11 mouse cellular contexts compared by ENCODE assay signal in the genomic region with DNA sequence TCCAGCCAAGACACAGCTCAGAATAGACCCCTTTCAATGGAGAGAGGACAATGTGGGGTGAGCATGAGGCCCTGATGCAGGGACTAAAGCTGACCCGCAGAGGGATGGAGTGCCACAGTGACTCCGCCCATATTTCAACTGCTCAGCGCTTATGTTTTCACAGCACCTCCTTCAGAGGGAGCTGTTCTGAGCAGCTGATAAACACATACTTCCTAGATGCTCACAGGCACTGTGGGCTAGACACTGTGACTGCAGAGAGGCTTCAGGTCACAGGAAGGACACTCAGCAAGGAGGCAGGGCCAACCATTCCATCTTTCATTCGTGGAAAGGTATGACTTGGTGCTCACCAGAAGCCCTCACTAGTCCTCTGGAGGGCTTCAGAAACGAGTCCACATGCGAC. TPM values are rescaled to one million over a fixed set of nuclear protein-coding genes. Genes with fewer than 3 reads are reported as not detected.
DNase-seq lines count a peak whose midpoint lies in the region; ATAC-seq and TF ChIP-seq lines count a peak whose summit lies in the region.
"Had no signal": no experiment of that assay in that cellular context is flagged by ENCODE, and none has a peak within 500 bp of the region (broad histone marks: within the 10 kb centered on the region; RNA-seq: fewer than 3 reads in every experiment).

No protein-coding gene starts in this region.

- H3K9ac ChIP-seq in midbrain, postnatal 0 days (replicated peaks; ENCODE audit: low read length, poor library complexity, severe bottlenecking) = no peak overlapping the region
- H3K9ac ChIP-seq in midbrain, embryonic 14.5 days (replicated peaks; ENCODE audit: low read length) = no peak overlapping the region
- H3K9ac ChIP-seq in stomach, postnatal 0 days (ENCODE audit: low read length) = no peak overlapping the region
- H3K9ac ChIP-seq: forebrain, embryonic 12.5 days; hindbrain, embryonic 12.5 days had no signal

- no peaks in the 10 kb centered on the region for H3K27me3 ChIP-seq in midbrain, postnatal 0 days (ENCODE audit: insufficient read depth, low read length)
- no peaks in the 10 kb centered on the region for H3K27me3 ChIP-seq in midbrain, embryonic 14.5 days (ENCODE audit: control insufficient read depth, insufficient read depth, low read length)
- H3K27me3 ChIP-seq in stomach, postnatal 0 days (ENCODE audit: control insufficient read depth, insufficient read depth, low read length) = no peaks in the 10 kb centered on the region
- H3K27me3 ChIP-seq: forebrain, embryonic 12.5 days; hindbrain, embryonic 12.5 days had no signal

- DNase-seq in gastrocnemius, adult 2 months = no peak
- DNase-seq in gastrocnemius, postnatal 4 days (ENCODE audit: low spot score in 2 of 2) = no peak
- no peak for DNase-seq in midbrain, postnatal 0 days (ENCODE audit: low spot score)
- DNase-seq in midbrain, embryonic 14.5 days = no peak
- peak; percentile 46 for DNase-seq in liver
- no peak for DNase-seq in stomach, postnatal 0 days (ENCODE audit: low spot score)
- DNase-seq in left cerebral cortex, postnatal 25 days (ENCODE audit: low spot score in 2 of 2) = no peak
- no peak for DNase-seq in thymus, postnatal 25 days
- DNase-seq: spleen, adult 18-20 months had no signal

- no peak for TF ChIP-seq CTCF in gastrocnemius, adult 2 months (IDR thresholded peaks at IDR 0.05)
- peak; percentile 4; the same call in 1 of the 2 replicates for TF ChIP-seq CTCF in midbrain, postnatal 0 days (IDR thresholded peaks at IDR 0.05)
- TF ChIP-seq CTCF in stomach, postnatal 0 days (IDR thresholded peaks at IDR 0.05; ENCODE audit: low read depth) = peak; percentile 55

- H3K9me3 ChIP-seq in midbrain, postnatal 0 days (ENCODE audit: low read length) = no peaks in the 10 kb centered on the region
- no peaks in the 10 kb centered on the region for H3K9me3 ChIP-seq in midbrain, embryonic 14.5 days (ENCODE audit: control insufficient read depth, low read length)
- H3K9me3 ChIP-seq in stomach, postnatal 0 days (ENCODE audit: control insufficient read depth, low read length) = no peaks in the 10 kb centered on the region
- H3K9me3 ChIP-seq: forebrain, embryonic 12.5 days; hindbrain, embryonic 12.5 days had no signal

- no peak for TF ChIP-seq EP300 in stomach, postnatal 0 days (optimal IDR thresholded peaks at IDR 0.05)

- intact Hi-C loops in gastrocnemius, adult 2 months (cut with DNase I) = no loop called here
- intact Hi-C loops in left cerebral cortex, postnatal 25 days (cut with DNase I) = no loop called here

- no peaks in the 10 kb centered on the region for H3K4me1 ChIP-seq in midbrain, postnatal 0 days (ENCODE audit: insufficient read depth, low read length)
- 0 out of 2 replicates have a peak, but pooled peaks cover 8% of the 10 kb centered on the region for H3K4me1 ChIP-seq in midbrain, embryonic 14.5 days (ENCODE audit: control insufficient read depth, insufficient read depth, low read length)
- no peaks in the 10 kb centered on the region for H3K4me1 ChIP-seq in stomach, postnatal 0 days (replicated peaks; ENCODE audit: control insufficient read depth, insufficient read depth)

- H3K4me2 ChIP-seq in midbrain, postnatal 0 days (ENCODE audit: low read depth, low read length, poor library complexity, severe bottlenecking) = no peak overlapping the region
- H3K4me2 ChIP-seq in midbrain, embryonic 14.5 days (ENCODE audit: low read length) = no peak overlapping the region
- H3K4me2 ChIP-seq in stomach, postnatal 0 days (replicated peaks; ENCODE audit: low read depth) = no peak overlapping the region
- H3K4me2 ChIP-seq: forebrain, embryonic 12.5 days; hindbrain, embryonic 12.5 days had no signal

- no peaks in the 10 kb centered on the region; the same call in 1 of the 2 replicates for H3K36me3 ChIP-seq in midbrain, postnatal 0 days (ENCODE audit: insufficient read depth, low read length)
- no peaks in the 10 kb centered on the region for H3K36me3 ChIP-seq in midbrain, embryonic 14.5 days (ENCODE audit: control insufficient read depth, insufficient read depth, low read length)
- H3K36me3 ChIP-seq in stomach, postnatal 0 days (ENCODE audit: control insufficient read depth, insufficient read depth, low read length) = no peaks in the 10 kb centered on the region
- H3K36me3 ChIP-seq: forebrain, embryonic 12.5 days; hindbrain, embryonic 12.5 days had no signal

- WGBS in midbrain, postnatal 0 days = 79% methylated on average over 6 of the region's 6 CpGs
- WGBS in midbrain, embryonic 14.5 days = 75% methylated on average over 6 of the region's 6 CpGs
- 69% methylated on average over 6 of the region's 6 CpGs for WGBS in stomach, postnatal 0 days

- no peak for ATAC-seq in midbrain, postnatal 0 days (ENCODE audit: low FRiP score)
- ATAC-seq in midbrain, embryonic 14.5 days (ENCODE audit: low FRiP score, low TSS enrichment) = no peak
- no peak for ATAC-seq in stomach, postnatal 0 days (ENCODE audit: low FRiP score, low TSS enrichment)

- peak overlapping the region; percentile 31; the same call in 1 of the 2 replicates for H3K27ac ChIP-seq in gastrocnemius, adult 2 months
- H3K27ac ChIP-seq in midbrain, postnatal 0 days (ENCODE audit: low read depth, low read length) = no peak overlapping the region
- no peak overlapping the region for H3K27ac ChIP-seq in midbrain, embryonic 14.5 days (replicated peaks; ENCODE audit: low read depth, low read length)
- H3K27ac ChIP-seq in stomach, postnatal 0 days (replicated peaks) = no peak overlapping the region
- H3K27ac ChIP-seq: forebrain, embryonic 12.5 days; hindbrain, embryonic 12.5 days had no signal

- no peak overlapping the region for H3K4me3 ChIP-seq in gastrocnemius, adult 2 months
- H3K4me3 ChIP-seq in midbrain, postnatal 0 days (ENCODE audit: low read depth, low read length) = no peak overlapping the region
- no peak overlapping the region for H3K4me3 ChIP-seq in midbrain, embryonic 14.5 days (replicated peaks; ENCODE audit: low read depth, low read length)
- H3K4me3 ChIP-seq in stomach, postnatal 0 days (ENCODE audit: low read depth, low read length) = no peak overlapping the region
- H3K4me3 ChIP-seq: forebrain, embryonic 12.5 days; hindbrain, embryonic 12.5 days had no signal

RNA-seq across cellular contexts. Expression of gene Micall2, which starts 13.4 kb away (rescaled TPM):
- total RNA-seq in gastrocnemius, adult 2 months (2021) = under 1 TPM; 0.61 to 0.95 TPM
- 1 to 10 TPM; 5.5 to 6.1 TPM for total RNA-seq in gastrocnemius, postnatal 4 days (2021)
- total RNA-seq in midbrain, postnatal 0 days (2014; rRNA removed) = 10.8 and 16.6 TPM in 2 replicates
- 15.1 and 17.4 TPM in 2 replicates for polyA plus RNA-seq in midbrain, postnatal 0 days (2015; fragmentation: Nextera tagmentation; extraction: Ambion mirVana)
- 12.7 and 13.4 TPM in 2 replicates for polyA plus RNA-seq in midbrain, embryonic 14.5 days (2014; fragmentation: Nextera tagmentation; extraction: Ambion mirVana)
- polyA plus RNA-seq in stomach, postnatal 0 days (2015; fragmentation: Nextera tagmentation; extraction: Ambion mirVana) = 6.6 and 8.7 TPM in 2 replicates
- total RNA-seq in left cerebral cortex, postnatal 25 days (2021) = 1 to 10 TPM; 2.0 to 2.4 TPM

RNA-seq across cellular contexts. Expression of gene Ints1, which starts 52.8 kb away (rescaled TPM):
- total RNA-seq in gastrocnemius, adult 2 months (2021) = 10 to 100 TPM; 32.8 to 40.4 TPM
- total RNA-seq in gastrocnemius, postnatal 4 days (2021) = 10 to 100 TPM; 43.6 to 58.4 TPM
- total RNA-seq in midbrain, postnatal 0 days (2014; rRNA removed) = 129 and 130 TPM in 2 replicates
- 27.1 and 29.1 TPM in 2 replicates for polyA plus RNA-seq in midbrain, postnatal 0 days (2015; fragmentation: Nextera tagmentation; extraction: Ambion mirVana)
- 39.0 and 44.7 TPM in 2 replicates for polyA plus RNA-seq in midbrain, embryonic 14.5 days (2014; fragmentation: Nextera tagmentation; extraction: Ambion mirVana)
- 7.9 and 8.0 TPM in 2 replicates for polyA plus RNA-seq in stomach, postnatal 0 days (2015; fragmentation: Nextera tagmentation; extraction: Ambion mirVana)
- total RNA-seq in left cerebral cortex, postnatal 25 days (2021) = 10 to 100 TPM; 82.7 to 91.5 TPM
